8 mouse cellular contexts compared by ENCODE assay signal in the genomic region with DNA sequence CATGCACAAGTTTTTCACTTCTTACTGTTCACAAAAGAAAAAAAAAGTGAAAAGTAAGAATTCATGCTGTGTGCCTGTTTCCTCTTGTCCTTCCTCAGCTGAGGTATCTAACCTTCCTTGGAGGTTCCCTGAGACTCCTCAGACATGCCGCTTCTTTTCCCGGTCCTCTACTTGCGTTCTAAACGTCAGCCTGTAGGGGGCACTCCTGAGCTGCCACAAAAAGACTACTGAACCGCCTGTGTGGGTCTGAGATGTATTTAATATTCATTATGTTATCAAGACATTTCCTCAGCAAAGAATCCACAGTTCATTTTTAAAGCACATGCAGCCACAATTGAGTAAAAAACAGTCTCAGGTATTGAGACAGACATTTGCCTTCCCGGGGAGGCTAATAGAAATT.
DNase-seq lines count a peak whose midpoint lies in the region; ATAC-seq and TF ChIP-seq lines count a peak whose summit lies in the region.

No protein-coding gene starts in this region.

- H3K27me3 ChIP-seq in intestine, postnatal 0 days (replicated peaks; ENCODE audit: control insufficient read depth, insufficient read depth, low read length), result no peaks in the 10 kb centered on the region
- no peaks in the 10 kb centered on the region for H3K27me3 ChIP-seq in intestine, embryonic 16.5 days (replicated peaks; ENCODE audit: control insufficient read depth, insufficient read depth, low read length)
- H3K27me3 ChIP-seq in hindbrain, embryonic 16.5 days (replicated peaks; ENCODE audit: control insufficient read depth, insufficient read depth, low read length), result no peaks in the 10 kb centered on the region
- H3K27me3 ChIP-seq in midbrain, embryonic 16.5 days (ENCODE audit: control insufficient read depth, insufficient read depth, low read depth, low read length), result 0 out of 2 replicates have a peak, but pooled peaks cover 2% of the 10 kb centered on the region

- no peak overlapping the region for H3K4me2 ChIP-seq in intestine, postnatal 0 days (replicated peaks; ENCODE audit: low read depth)
- no peak overlapping the region for H3K4me2 ChIP-seq in intestine, embryonic 16.5 days (ENCODE audit: low read depth, low read length)
- H3K4me2 ChIP-seq in hindbrain, embryonic 16.5 days (ENCODE audit: low read length), result no peak overlapping the region
- H3K4me2 ChIP-seq in midbrain, embryonic 16.5 days (ENCODE audit: low read length), result no peak overlapping the region

- intact Hi-C loops in left cerebral cortex, postnatal 25 days (cut with DNase I), result loop anchor here (1.0 to 2.0 kb wide), 3 partner anchors 289 to 1245 kb away; no protein-coding TSS in a partner anchor

- H3K27ac ChIP-seq in intestine, postnatal 0 days (ENCODE audit: low read depth, low read length), result no peak overlapping the region
- H3K27ac ChIP-seq in intestine, embryonic 16.5 days (ENCODE audit: low read length), result no peak overlapping the region
- no peak overlapping the region for H3K27ac ChIP-seq in embryonic fibroblast, embryonic 13.5 days (ENCODE audit: insufficient read depth, low read length)
- H3K27ac ChIP-seq in hindbrain, embryonic 16.5 days (ENCODE audit: low read depth, low read length), result no peak overlapping the region
- no peak overlapping the region for H3K27ac ChIP-seq in midbrain, embryonic 16.5 days (ENCODE audit: low read length)

- no peaks in the 10 kb centered on the region for H3K36me3 ChIP-seq in intestine, postnatal 0 days (ENCODE audit: control insufficient read depth, insufficient read depth)
- no peaks in the 10 kb centered on the region for H3K36me3 ChIP-seq in intestine, embryonic 16.5 days (ENCODE audit: control insufficient read depth, insufficient read depth, low read length)
- no peaks in the 10 kb centered on the region for H3K36me3 ChIP-seq in hindbrain, embryonic 16.5 days (ENCODE audit: control insufficient read depth, insufficient read depth, low read length)
- H3K36me3 ChIP-seq in midbrain, embryonic 16.5 days (ENCODE audit: control insufficient read depth, insufficient read depth, low read length), result no peaks in the 10 kb centered on the region

- H3K4me1 ChIP-seq in intestine, postnatal 0 days (replicated peaks; ENCODE audit: control insufficient read depth, insufficient read depth, low read length), result no peaks in the 10 kb centered on the region
- H3K4me1 ChIP-seq in intestine, embryonic 16.5 days (ENCODE audit: control insufficient read depth, insufficient read depth, low read length), result no peaks in the 10 kb centered on the region
- no peaks in the 10 kb centered on the region for H3K4me1 ChIP-seq in embryonic fibroblast, embryonic 13.5 days (ENCODE audit: control insufficient read depth, insufficient read depth, low read length)
- H3K4me1 ChIP-seq in hindbrain, embryonic 16.5 days (ENCODE audit: control insufficient read depth, insufficient read depth, low read depth, low read length), result no peaks in the 10 kb centered on the region
- H3K4me1 ChIP-seq in midbrain, embryonic 16.5 days (ENCODE audit: control insufficient read depth, insufficient read depth, low read length), result no peaks in the 10 kb centered on the region

- no peak for ATAC-seq in intestine, postnatal 0 days
- ATAC-seq in intestine, embryonic 16.5 days, result no peak
- ATAC-seq in hindbrain, embryonic 16.5 days, result peak; percentile 82
- peak; percentile 87 for ATAC-seq in midbrain, embryonic 16.5 days

- peak; percentile 75 for DNase-seq in brain, adult 2 months (ENCODE audit: low read depth, low spot score)
- peak; percentile 82 to 95 for DNase-seq in left cerebral cortex, postnatal 25 days (ENCODE audit: low spot score in 2 of 2)
- peak; percentile 22 for DNase-seq in thymus, postnatal 0 days (ENCODE audit: low spot score)

- peak; percentile 93 for TF ChIP-seq CTCF in intestine, postnatal 0 days (IDR thresholded peaks at IDR 0.05; ENCODE audit: low read depth)
- 0 out of 2 replicates have a peak, but pooled peaks have one; percentile 4 for TF ChIP-seq CTCF in embryonic fibroblast, embryonic 13.5 days (IDR thresholded peaks at IDR 0.05; ENCODE audit: borderline replicate concordance, insufficient read depth, low read length)

- no peaks in the 10 kb centered on the region for H3K9me3 ChIP-seq in intestine, postnatal 0 days (ENCODE audit: control insufficient read depth)
- no peaks in the 10 kb centered on the region for H3K9me3 ChIP-seq in intestine, embryonic 16.5 days (ENCODE audit: control insufficient read depth, low read length)
- H3K9me3 ChIP-seq in hindbrain, embryonic 16.5 days (ENCODE audit: control insufficient read depth, low read length), result no peaks in the 10 kb centered on the region
- no peaks in the 10 kb centered on the region for H3K9me3 ChIP-seq in midbrain, embryonic 16.5 days (replicated peaks; ENCODE audit: control insufficient read depth, low read length, poor library complexity, severe bottlenecking)

- 16% methylated on average over 6 of the region's 6 CpGs for WGBS in intestine, postnatal 0 days
- 15% methylated on average over 6 of the region's 6 CpGs for WGBS in intestine, embryonic 16.5 days
- 13% methylated on average over 6 of the region's 6 CpGs for WGBS in hindbrain, embryonic 16.5 days
- 14% methylated on average over 6 of the region's 6 CpGs for WGBS in midbrain, embryonic 16.5 days

- no peak overlapping the region for H3K4me3 ChIP-seq in intestine, postnatal 0 days (ENCODE audit: low read depth, low read length)
- H3K4me3 ChIP-seq in intestine, embryonic 16.5 days (ENCODE audit: low read length), result no peak overlapping the region
- no peak overlapping the region for H3K4me3 ChIP-seq in embryonic fibroblast, embryonic 13.5 days (ENCODE audit: insufficient read depth, low read length)
- H3K4me3 ChIP-seq in hindbrain, embryonic 16.5 days (ENCODE audit: low read length), result no peak overlapping the region
- H3K4me3 ChIP-seq in midbrain, embryonic 16.5 days (ENCODE audit: low read depth, low read length), result no peak overlapping the region

- no peak for TF ChIP-seq POLR2A in embryonic fibroblast, embryonic 13.5 days (IDR thresholded peaks at IDR 0.05; ENCODE audit: low read depth, low read length)

- no peak overlapping the region for H3K9ac ChIP-seq in intestine, postnatal 0 days (ENCODE audit: low read depth, low read length)
- H3K9ac ChIP-seq in intestine, embryonic 16.5 days (ENCODE audit: low read depth, low read length), result no peak overlapping the region
- no peak overlapping the region for H3K9ac ChIP-seq in hindbrain, embryonic 16.5 days (ENCODE audit: low read depth, low read length)
- no peak overlapping the region for H3K9ac ChIP-seq in midbrain, embryonic 16.5 days (ENCODE audit: low read depth, low read length)

Comparison
In these comparisons a context has a peak if more than half of its experiments do, and no peak if none do; other contexts are left out.
1. ATAC-seq: peak in hindbrain, embryonic 16.5 days (single experiment) and midbrain, embryonic 16.5 days (single experiment); none in intestine, postnatal 0 days (single experiment) and intestine, embryonic 16.5 days (single experiment).
2. DNase-seq: peak in every context shown above with its lines; median percentile 88 in left cerebral cortex, postnatal 25 days; 75 in brain, adult 2 months; 22 in thymus, postnatal 0 days.